Mouse (Mus musculus) yolk sac, embryonic 10.5 days (tissue): ENCODE measurements around the gene Psd.

Experiments
- DNase-seq: peaks from one replicate; pipeline ENCODE4 v3.0.0-alpha.2; 2017; ENCODE audit warnings: low spot score

Gene Psd

DNA sequence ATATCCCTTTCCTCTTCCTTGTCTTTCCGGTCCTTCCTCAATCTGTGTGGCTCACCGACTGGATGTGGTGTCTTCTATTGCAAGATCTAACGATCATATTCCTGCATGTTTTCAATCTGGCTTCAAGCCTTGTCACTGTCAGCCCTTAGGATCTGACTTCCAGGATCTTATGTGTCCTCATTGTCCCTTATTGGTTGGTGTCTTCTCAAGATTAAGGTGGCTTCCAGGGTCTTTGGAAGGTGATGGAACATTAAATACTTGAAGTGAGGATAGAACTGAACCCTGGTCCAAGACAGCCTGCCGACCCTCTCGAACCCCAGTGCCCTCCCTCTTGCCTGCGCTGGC is 12.0 kb upstream of the Psd start:
- no peak for DNase-seq

DNA sequence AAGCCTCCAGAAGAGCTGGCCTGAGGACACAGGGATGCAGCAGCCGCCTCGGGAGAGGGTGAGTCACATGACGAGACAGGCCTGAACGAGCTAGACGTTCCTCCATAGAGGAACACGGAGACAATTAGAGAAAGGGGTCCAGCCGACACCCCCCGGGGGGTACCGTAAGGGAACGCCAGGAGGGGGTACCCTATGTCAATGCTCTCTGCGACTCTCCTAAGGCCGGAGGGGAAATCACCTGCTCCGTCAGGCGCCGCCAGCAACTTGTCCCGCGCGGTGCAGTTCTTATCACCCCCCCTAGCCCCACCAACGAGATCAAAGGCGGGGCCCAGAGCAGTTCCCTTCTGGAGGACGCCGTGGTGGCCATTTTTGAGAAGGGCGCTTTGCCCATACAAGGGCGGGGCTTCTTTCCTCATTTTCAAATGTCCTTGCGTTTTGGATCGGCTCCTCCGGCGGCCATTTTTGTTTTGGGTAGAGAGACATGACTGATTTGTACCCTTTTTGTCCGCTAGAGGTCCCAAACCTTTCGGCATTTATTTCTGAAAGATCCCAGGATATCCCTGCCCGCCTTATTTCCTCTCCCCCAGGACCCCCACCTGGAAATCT is 11.5 kb upstream of the Psd start, which contains the start of gene Cuedc2:
Gene Cuedc2, minus strand, starts transcription at position 372 of the 606 bp plus-strand sequence.
- peak; percentile 97 for DNase-seq

DNA sequence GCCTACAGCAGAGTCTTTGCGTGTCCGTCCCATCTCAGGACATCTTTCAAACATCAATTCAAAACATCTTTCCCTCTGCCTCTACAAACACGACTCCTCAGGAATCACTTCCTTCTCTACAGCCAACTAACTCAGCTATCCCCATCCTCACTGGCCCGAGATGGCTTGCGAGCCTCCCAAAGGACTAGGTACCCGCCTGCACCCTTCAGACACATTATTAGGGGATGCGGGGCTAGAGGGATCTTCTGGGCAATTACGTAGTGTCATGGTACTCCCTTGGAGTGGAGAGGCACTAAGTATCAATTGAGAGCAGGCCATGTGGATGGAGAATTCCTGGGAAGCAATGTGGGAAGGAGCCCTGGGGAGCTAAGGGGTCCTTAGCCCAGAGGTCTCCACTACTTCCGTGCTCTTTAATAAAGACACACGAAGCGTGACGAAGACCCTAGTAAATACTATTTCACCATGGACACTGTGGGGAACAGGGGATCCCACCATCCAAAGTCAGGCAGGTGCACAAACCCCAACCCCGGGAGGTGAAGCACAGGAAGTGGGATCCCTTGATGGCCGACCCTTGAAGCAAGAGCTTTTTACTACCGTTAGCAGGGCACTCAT is 10.9 kb upstream of the Psd start:
- no peak for DNase-seq

DNA sequence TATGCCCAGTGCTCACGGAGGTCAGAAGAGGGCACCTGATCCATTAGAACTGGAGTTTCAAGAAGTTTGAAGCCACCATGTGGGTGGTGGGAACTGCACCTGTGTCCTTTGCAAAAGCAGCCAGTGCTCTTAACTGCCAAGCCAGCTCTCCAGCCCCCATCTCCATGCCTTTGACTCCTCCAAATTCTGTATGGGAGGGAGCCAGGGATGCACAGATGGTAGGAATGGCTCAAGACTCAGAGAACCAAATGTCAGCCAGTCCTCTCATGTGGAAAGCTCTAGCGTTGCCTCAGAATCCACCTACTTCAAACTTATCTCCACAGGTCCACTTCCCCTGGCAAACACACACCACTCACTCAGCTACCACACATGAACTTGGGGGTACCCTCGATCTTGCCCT is 7.0 kb upstream of the Psd start:
- no peak for DNase-seq

DNA sequence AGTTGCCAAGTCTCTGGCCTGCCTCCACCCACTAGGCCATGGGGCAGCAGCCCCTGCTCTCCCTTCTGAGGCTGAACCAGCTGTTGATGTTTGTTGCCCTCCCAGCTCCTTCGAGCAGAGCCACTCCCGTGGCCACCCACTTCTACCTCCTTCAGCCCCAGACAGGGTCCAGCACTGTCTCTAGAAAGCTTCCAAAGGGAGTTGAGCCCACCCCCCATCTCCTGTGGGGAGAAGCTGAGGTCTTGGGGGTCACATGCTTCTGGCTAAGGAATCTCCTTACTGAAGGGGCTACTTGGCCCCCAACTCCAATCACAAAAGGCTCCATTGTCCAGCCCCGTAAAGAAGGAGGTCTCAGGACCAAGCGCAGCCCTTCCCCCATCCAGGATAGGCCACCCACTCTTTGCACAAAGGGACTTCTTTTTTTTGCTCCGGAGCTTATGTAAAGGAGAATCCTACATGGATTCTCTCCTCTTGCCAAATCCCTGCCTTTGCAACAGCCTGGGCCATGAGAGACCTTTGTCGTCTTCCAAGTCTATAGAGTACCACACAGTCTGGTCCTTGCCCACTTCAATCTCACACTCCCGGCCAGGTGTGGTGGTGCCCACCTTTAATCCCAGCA is 5.9 kb upstream of the Psd start:
- no peak for DNase-seq

DNA sequence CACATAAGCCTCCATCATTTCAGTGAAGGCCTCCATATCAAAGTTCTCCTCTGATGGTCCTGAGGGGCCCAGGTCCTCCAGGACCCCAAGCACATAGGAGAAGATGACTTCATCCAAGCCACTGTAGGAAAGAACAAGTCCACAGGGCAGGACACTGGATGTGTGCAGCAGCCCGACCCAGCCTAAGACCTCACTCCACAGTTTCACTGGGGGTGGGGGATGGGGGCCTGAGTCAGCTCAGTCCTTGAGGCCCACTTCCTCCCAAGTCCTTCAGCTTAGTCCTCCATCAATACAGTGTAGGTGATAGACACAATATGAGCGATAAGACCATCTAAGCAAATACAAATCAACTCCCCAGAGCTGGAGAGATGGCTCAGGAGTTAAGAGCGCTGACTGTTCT is 5.0 kb upstream of the Psd start:
- no peak for DNase-seq

DNA sequence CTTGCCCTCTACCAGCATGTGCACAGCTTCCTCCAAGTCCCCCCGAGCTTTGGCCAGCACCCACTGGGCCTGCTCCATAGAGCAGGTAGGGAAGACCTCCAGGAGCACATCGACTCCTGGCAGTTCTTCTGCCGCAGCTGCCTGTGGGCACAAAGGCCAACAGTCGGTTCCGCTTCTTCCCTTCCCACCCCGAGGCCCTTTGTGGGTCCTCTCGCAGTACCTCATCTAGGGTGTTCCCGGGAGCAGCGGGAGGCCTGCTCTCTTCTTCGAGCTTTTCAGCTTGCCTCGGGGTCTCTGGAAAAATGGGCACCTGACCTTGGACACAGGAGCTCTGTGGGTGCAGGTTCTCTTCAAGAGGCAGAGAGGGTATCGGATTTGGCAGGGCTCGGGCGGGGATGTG is 4.4 kb upstream of the Psd start:
- DNase-seq: no peak

DNA sequence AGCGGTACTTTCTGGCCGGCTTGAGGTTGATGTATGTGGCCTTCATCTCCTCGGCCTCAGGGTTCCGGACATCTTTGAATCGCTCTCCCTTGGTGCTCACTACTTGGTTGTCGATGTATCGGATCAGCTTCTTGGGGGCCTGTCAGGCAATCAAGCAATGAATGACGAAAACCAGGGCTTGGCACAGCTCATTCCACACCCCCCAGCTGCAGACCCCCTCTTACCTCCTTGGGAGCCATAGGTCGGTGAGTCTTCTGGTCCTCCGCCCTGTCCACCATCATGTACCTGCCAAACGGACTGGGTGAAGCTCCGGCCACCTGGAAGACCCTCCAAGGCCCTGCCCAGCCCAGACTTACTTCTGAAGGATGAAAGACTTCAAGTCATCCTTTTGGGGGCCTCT is 3.7 kb upstream of the Psd start:
- DNase-seq: no peak

DNA sequence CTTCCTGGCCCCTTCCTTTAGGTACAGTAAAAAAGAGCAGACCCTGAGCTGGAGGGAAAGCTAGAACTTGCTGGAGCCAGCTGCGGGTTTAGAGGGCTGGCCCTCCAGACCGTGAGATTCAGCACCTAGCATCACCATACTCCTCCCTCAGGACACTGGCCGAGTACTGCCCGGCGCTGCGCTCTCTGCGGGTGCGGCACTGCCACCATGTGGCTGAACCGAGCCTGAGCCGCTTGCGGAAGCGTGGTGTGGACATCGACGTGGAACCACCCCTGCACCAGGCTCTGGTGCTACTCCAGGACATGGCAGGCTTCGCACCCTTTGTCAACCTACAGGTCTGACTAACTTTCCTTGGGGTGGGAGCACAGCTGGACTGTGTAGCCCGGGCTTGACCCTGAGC is 3.0 kb upstream of the Psd start:
- DNase-seq: peak; percentile 70

DNA sequence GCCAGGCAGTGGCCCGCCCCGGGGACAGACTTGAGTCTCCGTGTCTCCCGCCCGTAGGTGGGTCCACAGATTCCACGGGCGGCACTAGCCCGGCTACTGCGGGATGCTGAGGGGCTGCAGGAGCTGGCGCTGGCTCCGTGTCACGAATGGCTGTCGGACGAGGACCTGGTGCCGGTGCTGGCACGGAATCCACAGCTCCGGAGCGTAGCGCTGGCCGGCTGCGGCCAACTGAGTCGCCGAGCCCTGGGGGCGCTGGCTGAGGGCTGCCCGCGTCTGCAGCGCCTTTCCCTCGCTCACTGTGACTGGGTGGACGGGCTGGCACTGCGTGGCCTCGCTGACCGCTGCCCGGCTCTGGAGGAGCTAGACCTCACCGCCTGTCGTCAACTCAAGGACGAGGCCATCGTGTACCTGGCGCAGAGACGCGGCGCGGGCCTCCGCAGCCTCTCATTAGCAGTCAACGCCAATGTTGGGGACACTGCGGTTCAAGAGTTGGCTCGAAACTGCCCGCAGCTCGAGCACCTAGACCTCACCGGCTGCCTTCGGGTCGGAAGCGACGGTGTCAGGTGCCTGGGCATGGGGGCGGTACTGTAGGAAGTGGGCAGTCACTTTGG is 2.2 kb upstream of the Psd start:
- no peak for DNase-seq

DNA sequence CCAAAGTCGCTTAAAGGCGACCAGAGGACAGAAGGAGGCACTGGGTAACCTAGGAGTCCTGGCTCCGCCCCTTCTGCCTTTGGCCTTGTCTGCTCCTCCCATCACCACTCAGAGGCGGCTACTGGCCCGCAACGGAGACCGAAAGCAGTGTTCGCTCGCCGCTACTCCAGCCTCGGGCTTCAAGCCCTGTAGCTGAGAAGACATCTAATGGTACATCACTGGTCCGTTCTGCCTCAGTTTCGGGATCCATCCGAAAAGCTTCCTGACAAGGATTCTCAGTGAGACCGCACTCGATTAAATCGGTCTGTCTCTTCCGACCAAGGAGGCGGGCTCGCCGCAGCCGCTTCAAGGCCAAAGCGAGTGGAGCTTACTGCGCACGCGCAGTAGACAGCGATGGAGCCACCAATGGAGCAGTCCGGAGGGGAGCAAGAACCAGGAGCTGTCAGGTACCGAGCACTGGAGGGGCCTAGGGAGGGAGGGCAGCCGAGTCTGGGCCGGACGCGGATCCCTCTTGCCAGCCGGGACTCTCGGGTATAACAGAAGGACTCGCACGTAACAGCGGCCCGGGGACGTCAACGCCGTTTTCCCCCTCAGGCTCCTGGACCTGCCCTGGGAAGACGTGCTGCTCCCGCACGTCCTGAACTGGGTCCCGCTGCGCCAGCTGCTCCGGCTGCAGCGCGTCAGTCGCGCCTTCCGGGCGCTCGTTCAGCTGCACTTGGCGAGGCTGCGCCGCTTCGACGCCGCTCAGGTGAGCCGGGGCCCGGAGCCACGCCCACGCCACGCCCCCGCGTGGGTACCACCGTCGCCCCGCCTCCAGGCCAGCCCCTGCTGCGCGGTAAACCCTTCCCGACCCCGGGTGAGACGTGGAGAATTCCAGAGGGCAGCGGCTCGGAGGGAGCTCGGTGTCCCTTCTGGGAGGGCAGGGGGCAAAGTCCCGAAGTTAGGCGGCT is 1.4 kb upstream of the Psd start, which contains the start of gene Fbxl15:
Gene Fbxl15, plus strand, starts transcription at position 104 of the 950 bp plus-strand sequence.
- DNase-seq: peak; percentile 94

DNA sequence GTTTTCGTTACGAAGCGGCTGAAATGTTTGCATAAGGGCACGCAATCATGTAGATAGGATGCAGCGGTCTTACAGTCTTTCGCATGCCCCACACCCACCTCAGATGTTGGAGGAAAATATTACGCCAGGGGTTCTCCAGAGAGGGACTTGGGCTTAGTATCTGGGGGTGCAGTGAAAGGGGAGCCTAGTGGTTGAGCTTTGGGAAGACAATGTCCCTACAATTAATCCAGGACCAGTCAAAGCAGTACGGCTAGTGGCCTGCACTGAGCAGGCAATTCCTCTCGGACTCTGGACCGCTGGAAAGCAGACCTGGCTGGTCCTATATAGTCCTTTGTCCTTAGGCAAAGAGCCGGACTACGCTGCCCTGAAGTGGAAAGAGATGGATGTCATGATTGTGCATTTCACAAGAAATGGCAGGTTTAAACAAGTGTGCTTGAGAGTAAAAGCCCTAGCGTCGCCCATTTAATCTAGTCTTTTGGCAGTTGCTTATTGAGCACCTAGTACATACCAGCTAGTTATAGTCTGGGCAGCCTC is 642 bp upstream of the Psd start:
- DNase-seq: no peak

DNA sequence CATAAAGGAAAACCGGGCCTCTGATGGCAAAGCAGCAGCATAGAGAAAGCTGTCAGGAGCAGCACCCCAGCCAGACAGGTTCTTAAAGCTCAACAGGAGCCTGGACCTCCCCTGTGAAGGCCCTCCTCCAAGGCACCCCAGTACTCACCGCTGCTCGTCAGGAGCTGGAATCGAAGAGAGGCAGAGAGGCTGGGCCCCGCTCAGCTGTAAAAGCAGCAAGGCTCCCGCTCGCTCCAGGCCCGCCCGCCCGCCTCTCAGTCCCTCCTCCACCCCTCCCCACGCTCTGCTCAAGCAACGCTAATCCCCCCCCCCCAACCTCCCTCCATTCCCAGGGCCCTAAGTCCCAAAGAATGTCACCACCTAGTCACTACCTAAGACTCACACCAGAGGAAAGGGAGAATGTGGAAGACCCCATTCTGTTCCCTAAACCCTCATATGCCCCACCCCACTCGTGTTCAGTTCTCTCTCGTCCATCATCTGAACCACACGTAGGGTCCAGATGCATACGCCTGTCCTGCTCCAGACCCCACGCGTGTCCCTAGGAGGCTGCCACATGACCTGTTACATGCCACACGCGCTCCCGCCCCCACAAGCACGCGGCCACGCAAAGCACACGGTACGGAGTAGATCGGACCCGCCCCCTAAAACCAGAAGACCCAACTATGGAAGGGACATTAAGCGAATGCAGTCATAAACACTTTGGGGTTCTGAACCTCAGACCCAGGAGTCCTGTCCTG is 769 bp downstream of the Psd start:
- DNase-seq: no peak

DNA sequence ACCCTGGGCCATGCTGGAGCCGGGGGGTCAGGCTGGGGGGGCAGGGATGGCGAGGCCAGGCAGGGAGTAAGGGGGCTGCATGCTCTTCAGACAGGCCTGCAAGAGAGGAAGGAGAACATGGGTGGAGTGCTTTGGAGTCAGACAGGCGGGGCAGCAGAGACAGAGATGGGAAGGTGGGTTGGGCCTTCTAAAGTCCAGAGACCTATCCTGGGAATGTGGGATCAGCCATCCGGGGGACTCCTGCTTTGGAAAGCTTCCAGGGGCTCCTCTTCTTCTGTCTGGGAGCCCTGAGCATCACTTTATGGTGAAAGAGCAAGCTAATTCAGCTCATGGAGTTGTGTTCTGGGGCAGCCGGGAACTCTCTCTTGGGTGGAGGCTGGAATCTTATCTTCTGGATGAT is 2.0 kb downstream of the Psd start:
- no peak for DNase-seq

DNA sequence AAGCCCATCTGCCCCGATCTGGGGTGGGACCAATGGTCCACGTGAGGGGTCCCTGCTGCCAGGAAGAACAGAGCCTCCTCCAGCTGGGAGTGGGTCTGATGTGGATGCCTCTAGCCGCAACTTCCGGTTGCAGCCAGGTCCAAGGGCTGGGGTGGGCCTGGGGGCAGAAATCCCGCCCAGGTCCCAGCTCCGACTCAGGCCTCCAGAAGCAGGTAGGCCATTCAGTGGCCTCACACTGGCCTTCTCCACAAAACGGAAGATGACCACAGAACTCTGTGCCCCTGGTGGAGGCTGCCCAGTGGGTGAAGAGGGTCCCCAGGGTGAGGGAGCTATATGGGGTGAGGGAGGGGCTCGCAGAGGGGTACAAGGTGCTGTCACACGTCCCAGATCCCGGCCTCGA is 2.6 kb downstream of the Psd start:
- no peak for DNase-seq

DNA sequence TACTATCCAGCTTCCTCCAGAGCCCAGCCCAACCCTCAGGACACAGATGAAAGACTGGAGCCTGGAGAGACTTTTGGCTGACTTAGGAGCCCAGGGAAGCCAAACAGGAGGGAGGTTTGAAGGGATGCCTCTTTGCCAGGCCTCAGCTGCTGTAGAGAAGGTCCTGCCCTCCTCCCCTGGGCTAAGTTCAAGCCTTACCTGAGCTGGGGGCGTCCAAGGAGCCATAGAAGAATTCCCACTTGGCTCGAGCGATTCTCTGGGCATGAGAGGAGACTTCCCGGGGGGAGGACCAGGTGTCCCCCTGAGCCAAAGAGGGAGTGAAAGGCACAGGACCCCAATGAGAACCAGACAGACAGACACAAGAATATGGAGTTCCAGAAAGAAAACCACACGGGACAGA is 3.2 kb downstream of the Psd start:
- no peak for DNase-seq

DNA sequence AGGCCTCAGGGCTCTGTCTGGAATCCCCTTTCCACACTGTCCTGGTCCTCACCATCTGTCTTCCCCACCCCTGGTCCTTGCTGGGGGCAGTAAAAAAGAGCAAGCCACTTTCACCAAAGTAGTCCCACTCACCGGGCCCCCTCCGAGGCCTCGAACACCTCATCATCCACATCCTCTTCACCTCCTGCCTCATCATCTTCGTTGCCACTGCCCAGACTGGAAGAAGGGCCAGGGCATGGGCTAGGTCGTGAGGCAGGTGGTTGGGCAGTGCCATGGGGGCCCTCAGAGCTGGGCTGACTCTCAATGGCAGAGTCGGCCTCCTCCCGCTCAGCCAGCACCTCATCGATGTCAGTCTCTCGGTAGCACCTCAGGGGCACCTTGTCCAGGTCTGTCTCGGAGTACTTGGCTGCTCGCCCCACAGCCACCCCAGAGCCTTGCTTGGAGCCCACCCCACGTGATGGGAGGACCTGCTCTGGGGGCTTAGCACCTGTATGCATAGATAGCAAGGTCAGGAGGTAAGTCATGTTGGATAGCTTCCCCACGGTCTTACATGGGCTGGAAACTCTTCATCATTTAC is 3.9 kb downstream of the Psd start:
- DNase-seq: no peak

DNA sequence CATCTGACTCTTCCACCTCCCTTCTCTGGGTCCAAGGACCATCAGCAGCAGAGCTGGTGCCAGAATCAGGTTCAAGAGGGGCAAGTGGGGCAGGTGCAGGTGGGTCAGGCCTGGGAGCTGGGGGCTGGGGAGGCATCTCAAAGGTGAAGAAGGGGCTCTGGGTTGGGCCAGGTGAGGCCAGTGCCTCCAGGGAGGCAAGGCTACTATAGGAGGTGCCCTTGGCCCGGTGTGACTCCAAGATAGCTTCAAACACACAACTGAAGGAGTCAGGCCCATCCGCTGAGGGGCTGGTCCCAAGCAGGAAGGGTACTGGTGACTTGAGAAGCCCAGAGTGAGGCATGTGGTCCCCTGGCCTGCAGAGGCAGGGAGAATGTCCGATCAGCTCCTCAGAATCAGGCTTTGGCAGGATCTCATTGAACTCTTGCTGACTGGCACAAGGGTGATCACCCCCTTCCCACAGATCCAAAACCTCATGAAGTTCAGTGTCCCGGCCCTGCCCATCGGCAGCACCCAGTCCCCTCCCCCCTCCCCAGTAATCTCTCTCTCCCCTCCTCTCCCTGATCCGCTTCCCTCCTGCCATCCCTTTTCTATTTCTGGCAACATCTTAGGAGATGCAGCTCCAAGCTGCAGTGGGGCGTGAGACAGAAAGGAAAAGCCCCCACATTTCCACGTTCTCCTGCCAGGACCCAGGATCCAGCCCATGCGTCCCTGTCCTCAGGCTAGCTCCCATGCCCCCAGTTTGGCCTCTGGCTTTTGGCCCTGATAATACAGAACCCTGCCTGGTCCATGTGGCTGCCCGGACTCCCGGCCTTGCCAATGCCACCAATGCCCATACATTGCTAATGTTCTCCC is 4.6 kb downstream of the Psd start:
- no peak for DNase-seq

DNA sequence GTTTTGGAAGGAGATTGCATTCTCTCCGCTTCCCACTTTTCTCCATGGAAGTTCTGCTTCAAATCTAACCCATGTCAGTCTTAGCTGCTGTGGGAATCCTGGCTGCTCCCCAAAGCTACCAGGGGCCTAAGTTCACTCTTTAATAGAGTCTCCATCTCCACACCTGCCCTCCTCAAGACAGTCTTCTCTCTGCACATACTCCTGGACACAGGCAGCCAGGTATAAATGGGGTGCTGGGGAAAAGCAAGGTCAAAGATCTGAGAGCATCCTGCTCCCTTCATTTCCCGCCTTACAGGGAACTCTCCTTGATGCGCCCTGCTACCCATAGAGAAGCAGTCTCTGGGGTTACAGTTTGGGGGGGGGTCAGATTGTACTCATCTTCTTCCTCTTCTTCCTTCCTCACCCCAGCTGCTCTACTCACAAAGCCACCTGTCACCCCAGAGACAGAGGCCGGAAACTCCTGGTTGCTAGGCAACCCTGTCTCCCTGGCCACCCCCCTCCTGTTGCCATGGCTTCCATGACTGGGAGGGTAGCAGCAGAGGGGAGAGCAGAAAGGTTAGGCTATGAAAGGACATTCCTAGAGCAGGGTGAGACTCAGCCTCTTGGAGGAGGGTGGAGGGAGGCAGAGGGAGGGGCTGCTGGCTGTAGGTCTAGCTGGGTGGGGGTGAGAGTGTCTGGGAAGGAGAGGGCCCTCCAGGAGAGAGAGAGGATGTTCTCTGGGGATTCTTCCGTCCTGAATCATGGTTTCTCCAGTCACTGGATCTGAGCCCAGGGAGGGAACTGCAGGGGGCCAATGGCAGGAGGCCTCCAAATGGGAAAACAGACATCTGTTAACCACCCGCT is 5.6 kb downstream of the Psd start:
- no peak for DNase-seq
